Mouse (Mus musculus) bone marrow macrophage, adult 2 months (primary cell): ENCODE measurements around the gene Gm20662.

Experiments used
- CTCF ChIP-seq: IDR thresholded peaks from 2 replicates; pipeline ENCODE4 v1.5.1; 2012; ENCODE audit warnings: low read depth, mild to moderate bottlenecking, low read length, moderate library complexity
- POLR2A ChIP-seq: IDR thresholded peaks from 2 replicates; pipeline ENCODE4 v1.6.1; 2012; ENCODE audit warnings: mild to moderate bottlenecking, low read depth, low read length, borderline replicate concordance

- TF ChIP-seq CTCF (no peak), POLR2A (no peak)
Observed at GRCm38 (mm10) chr9:107984052-107984753, 11.9 kb upstream of the Gm20662 start.
